Mouse (Mus musculus): ENCODE results near the gene Fgf3. TPM values are rescaled to one million over a fixed set of nuclear protein-coding genes. Genes with fewer than 3 reads are reported as not detected.

Fgf3 gene
- not detected for polyA plus RNA-seq (2012; fragmentation: generic; extraction: Trizol)
- long read RNA-seq, experiment 1, result 0 reads
- long read RNA-seq, experiment 2, result 0 reads

GRCm38 (mm10) chr7:144837891-144838488 is at the start of gene Fgf3:
TSS of gene Fgf3 (plus strand) at chr7:144838083.
- Histone ChIP-seq H3K4me3 (ENCODE audit: insufficient read depth, poor library complexity, severe bottlenecking) (no peak within 1 kb of the TSS), H3K79me2 (ENCODE audit: control insufficient read depth, insufficient read depth) (no peaks in the 10 kb centered on the region), H3K79me3 (ENCODE audit: low read depth) (no peaks in the 10 kb centered on the region), H3K27me3 (ENCODE audit: control insufficient read depth, insufficient read depth, insufficient read length) (peaks cover 89% of the 10 kb centered on the region), H3ac (ENCODE audit: control insufficient read depth, insufficient read length, low read depth) (no peak within 1 kb of the TSS), H3K36me3 (ENCODE audit: control insufficient read depth, insufficient read depth) (no peaks in the 10 kb centered on the region)
- TF ChIP-seq MYOG (IDR thresholded peaks at IDR 0.05; ENCODE audit: control insufficient read depth, extremely low read depth, insufficient read length) (no peak), USF1 (IDR thresholded peaks at IDR 0.05; ENCODE audit: low read depth) (no peak), MYOD1 (IDR thresholded peaks at IDR 0.05; ENCODE audit: control insufficient read depth, insufficient read length, low read depth) (no peak), CTCF (IDR thresholded peaks at IDR 0.05; ENCODE audit: control insufficient read depth, insufficient read depth, insufficient read length) (no peak), FOSL1 (IDR thresholded peaks at IDR 0.05; ENCODE audit: insufficient read depth, low read length, poor library complexity, severe bottlenecking) (no peak), MAX (IDR thresholded peaks at IDR 0.05) (no peak), CEBPB (IDR thresholded peaks at IDR 0.05; ENCODE audit: low read depth) (no peak)

- Histone ChIP-seq H3K27me3 (ENCODE audit: control insufficient read depth, insufficient read depth, insufficient read length) (peaks cover 49% of the 10 kb centered on the region), H3K79me3 (ENCODE audit: low read depth) (no peaks in the 10 kb centered on the region), H3K4me3 (ENCODE audit: insufficient read depth, poor library complexity, severe bottlenecking) (no peak overlapping the region), H3ac (ENCODE audit: control insufficient read depth, insufficient read length, low read depth) (no peak overlapping the region), H3K79me2 (ENCODE audit: control insufficient read depth, insufficient read depth) (no peaks in the 10 kb centered on the region), H3K36me3 (ENCODE audit: control insufficient read depth, insufficient read depth) (no peaks in the 10 kb centered on the region)
- TF ChIP-seq CEBPB (IDR thresholded peaks at IDR 0.05; ENCODE audit: low read depth) (no peak), MYOD1 (IDR thresholded peaks at IDR 0.05; ENCODE audit: control insufficient read depth, insufficient read length, low read depth) (no peak), CTCF (IDR thresholded peaks at IDR 0.05; ENCODE audit: control insufficient read depth, insufficient read depth, insufficient read length) (no peak), USF1 (IDR thresholded peaks at IDR 0.05; ENCODE audit: low read depth) (no peak), MAX (IDR thresholded peaks at IDR 0.05) (no peak), MYOG (IDR thresholded peaks at IDR 0.05; ENCODE audit: control insufficient read depth, extremely low read depth, insufficient read length) (no peak), FOSL1 (IDR thresholded peaks at IDR 0.05; ENCODE audit: insufficient read depth, low read length, poor library complexity, severe bottlenecking) (no peak)
Measured at GRCm38 (mm10) chr7:144788631-144789030, 49.3 kb upstream of the Fgf3 start.

- Histone ChIP-seq H3K27me3 (ENCODE audit: control insufficient read depth, insufficient read depth, insufficient read length) (peaks cover 57% of the 10 kb centered on the region), H3ac (ENCODE audit: control insufficient read depth, insufficient read length, low read depth) (no peak overlapping the region), H3K79me3 (ENCODE audit: low read depth) (no peaks in the 10 kb centered on the region), H3K36me3 (ENCODE audit: control insufficient read depth, insufficient read depth) (no peaks in the 10 kb centered on the region), H3K79me2 (ENCODE audit: control insufficient read depth, insufficient read depth) (no peaks in the 10 kb centered on the region), H3K4me3 (ENCODE audit: insufficient read depth, poor library complexity, severe bottlenecking) (no peak overlapping the region)
- TF ChIP-seq FOSL1 (IDR thresholded peaks at IDR 0.05; ENCODE audit: insufficient read depth, low read length, poor library complexity, severe bottlenecking) (no peak), MYOG (IDR thresholded peaks at IDR 0.05; ENCODE audit: control insufficient read depth, extremely low read depth, insufficient read length) (no peak), USF1 (IDR thresholded peaks at IDR 0.05; ENCODE audit: low read depth) (no peak), CTCF (IDR thresholded peaks at IDR 0.05; ENCODE audit: control insufficient read depth, insufficient read depth, insufficient read length) (no peak), MAX (IDR thresholded peaks at IDR 0.05) (no peak), MYOD1 (IDR thresholded peaks at IDR 0.05; ENCODE audit: control insufficient read depth, insufficient read length, low read depth) (no peak), CEBPB (IDR thresholded peaks at IDR 0.05; ENCODE audit: low read depth) (no peak)
Measured at GRCm38 (mm10) chr7:144789601-144790556, 48.0 kb upstream of the Fgf3 start.

GRCm38 (mm10) chr7:144791426-144791825 is 46.5 kb upstream of the Fgf3 start:
- peaks cover 65% of the 10 kb centered on the region for H3K27me3 ChIP-seq (ENCODE audit: control insufficient read depth, insufficient read depth, insufficient read length)
- no peaks in the 10 kb centered on the region for H3K79me2 ChIP-seq (ENCODE audit: control insufficient read depth, insufficient read depth)
- no peaks in the 10 kb centered on the region for H3K79me3 ChIP-seq (ENCODE audit: low read depth)
- TF ChIP-seq CTCF (IDR thresholded peaks at IDR 0.05; ENCODE audit: control insufficient read depth, insufficient read depth, insufficient read length) (no peak), MYOG (IDR thresholded peaks at IDR 0.05; ENCODE audit: control insufficient read depth, extremely low read depth, insufficient read length) (no peak), FOSL1 (IDR thresholded peaks at IDR 0.05; ENCODE audit: insufficient read depth, low read length, poor library complexity, severe bottlenecking) (no peak), MAX (IDR thresholded peaks at IDR 0.05) (no peak), MYOD1 (IDR thresholded peaks at IDR 0.05; ENCODE audit: control insufficient read depth, insufficient read length, low read depth) (no peak), CEBPB (IDR thresholded peaks at IDR 0.05; ENCODE audit: low read depth) (no peak), USF1 (IDR thresholded peaks at IDR 0.05; ENCODE audit: low read depth) (no peak)
- H3ac ChIP-seq (ENCODE audit: control insufficient read depth, insufficient read length, low read depth), result no peak overlapping the region
- no peaks in the 10 kb centered on the region for H3K36me3 ChIP-seq (ENCODE audit: control insufficient read depth, insufficient read depth)
- no peak overlapping the region for H3K4me3 ChIP-seq (ENCODE audit: insufficient read depth, poor library complexity, severe bottlenecking)

- no peaks in the 10 kb centered on the region for H3K79me3 ChIP-seq (ENCODE audit: low read depth)
- no peak overlapping the region for H3ac ChIP-seq (ENCODE audit: control insufficient read depth, insufficient read length, low read depth)
- TF ChIP-seq CEBPB (IDR thresholded peaks at IDR 0.05; ENCODE audit: low read depth), result no peak
- TF ChIP-seq MYOG (IDR thresholded peaks at IDR 0.05; ENCODE audit: control insufficient read depth, extremely low read depth, insufficient read length), result no peak
- no peak for TF ChIP-seq USF1 (IDR thresholded peaks at IDR 0.05; ENCODE audit: low read depth)
- no peak for TF ChIP-seq CTCF (IDR thresholded peaks at IDR 0.05; ENCODE audit: control insufficient read depth, insufficient read depth, insufficient read length)
- TF ChIP-seq MYOD1 (IDR thresholded peaks at IDR 0.05; ENCODE audit: control insufficient read depth, insufficient read length, low read depth), result no peak
- no peak for TF ChIP-seq MAX (IDR thresholded peaks at IDR 0.05)
- no peak for TF ChIP-seq FOSL1 (IDR thresholded peaks at IDR 0.05; ENCODE audit: insufficient read depth, low read length, poor library complexity, severe bottlenecking)
- H3K36me3 ChIP-seq (ENCODE audit: control insufficient read depth, insufficient read depth), result no peaks in the 10 kb centered on the region
- H3K27me3 ChIP-seq (ENCODE audit: control insufficient read depth, insufficient read depth, insufficient read length), result peaks cover 58% of the 10 kb centered on the region
- H3K79me2 ChIP-seq (ENCODE audit: control insufficient read depth, insufficient read depth), result no peaks in the 10 kb centered on the region
- no peak overlapping the region for H3K4me3 ChIP-seq (ENCODE audit: insufficient read depth, poor library complexity, severe bottlenecking)
Measured at GRCm38 (mm10) chr7:144793296-144793695, 44.6 kb upstream of the Fgf3 start.
